Mouse (Mus musculus): ENCODE data around the gene Adarb1. TPM values are rescaled to one million over a fixed set of nuclear protein-coding genes. Genes with fewer than 3 reads are reported as not detected.

Adarb1 gene
- polyA plus RNA-seq, 1 experiment = 10.9 TPM

DNA sequence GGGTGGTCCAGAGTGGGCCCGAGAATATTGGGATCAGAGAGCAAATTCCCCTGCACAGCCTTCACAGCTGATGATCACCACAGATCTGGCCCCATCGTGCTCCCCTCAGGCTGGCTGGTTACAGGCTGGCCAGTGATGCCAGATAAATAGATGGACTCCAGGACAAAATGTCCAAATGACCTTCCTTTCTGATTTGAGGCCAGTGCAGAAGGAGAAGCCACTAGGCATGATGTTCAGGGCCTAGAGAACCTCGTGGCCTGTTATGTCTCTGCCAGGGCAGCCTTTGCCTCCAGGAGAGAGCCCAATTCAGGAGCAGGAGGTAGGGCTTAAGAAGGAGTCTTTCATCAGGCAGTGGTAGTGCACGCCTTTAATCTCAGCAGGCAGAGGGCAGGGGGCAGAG is 17.3 kb upstream of the Adarb1 start:
- Histone ChIP-seq H3K4me3 (ENCODE audit: control insufficient read depth, low read depth, low read length) (no peak overlapping the region), H3K27ac (ENCODE audit: control insufficient read depth, insufficient read depth, low read depth, low read length) (no peak overlapping the region), H3K36me3 (ENCODE audit: control insufficient read depth, insufficient read depth, low read length) (no peaks in the 10 kb centered on the region), H3K4me1 (ENCODE audit: control insufficient read depth, insufficient read depth, low read length) (peaks cover 3% of the 10 kb centered on the region), H3K27me3 (ENCODE audit: control insufficient read depth, insufficient read depth, low read length) (no peaks in the 10 kb centered on the region)
- TF ChIP-seq POLR2A (IDR thresholded peaks at IDR 0.05; ENCODE audit: control insufficient read depth, low read depth, low read length) (no peak), CTCF (IDR thresholded peaks at IDR 0.05; ENCODE audit: control insufficient read depth, insufficient read depth, insufficient replicate concordance, low read depth, low read length) (no peak)

DNA sequence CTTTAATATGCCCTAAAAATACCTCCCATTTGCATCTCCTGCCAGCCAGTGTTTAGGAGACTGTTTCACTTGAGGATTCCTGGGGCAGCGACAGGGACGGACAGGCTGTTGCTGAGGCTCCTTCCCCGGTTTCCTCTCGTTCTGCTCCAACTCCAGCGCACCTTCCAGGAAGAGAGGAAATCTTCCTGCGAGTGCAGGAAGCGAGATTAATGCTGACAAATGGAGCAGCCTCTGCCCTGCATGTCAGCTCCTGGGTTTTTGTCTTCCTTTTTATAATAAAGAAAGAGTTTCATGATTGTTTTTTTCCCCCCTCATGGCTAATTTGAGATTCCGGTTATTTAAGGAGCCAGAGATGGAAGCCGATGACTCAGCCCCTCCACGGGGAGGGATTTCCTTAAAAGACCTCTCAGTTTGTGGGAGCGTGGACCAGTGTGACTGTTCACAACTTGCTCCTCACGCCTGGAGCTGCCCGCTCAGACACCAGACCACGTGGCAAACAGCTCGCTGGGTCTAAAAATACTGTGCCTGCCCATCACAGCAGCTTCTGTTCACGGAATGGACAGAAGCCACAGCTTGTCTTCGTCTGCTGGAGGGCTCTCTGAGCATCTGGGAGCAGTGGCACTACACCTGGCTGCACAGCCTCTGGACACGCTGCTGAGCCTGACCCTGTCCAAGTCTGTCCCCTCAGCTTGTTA is 16.5 kb upstream of the Adarb1 start:
- no peak overlapping the region for H3K4me3 ChIP-seq (ENCODE audit: control insufficient read depth, low read depth, low read length)
- no peak overlapping the region for H3K27ac ChIP-seq (ENCODE audit: control insufficient read depth, insufficient read depth, low read depth, low read length)
- TF ChIP-seq POLR2A (IDR thresholded peaks at IDR 0.05; ENCODE audit: control insufficient read depth, low read depth, low read length) = no peak
- TF ChIP-seq CTCF (IDR thresholded peaks at IDR 0.05; ENCODE audit: control insufficient read depth, insufficient read depth, insufficient replicate concordance, low read depth, low read length) = no peak
- peaks cover 3% of the 10 kb centered on the region for H3K4me1 ChIP-seq (ENCODE audit: control insufficient read depth, insufficient read depth, low read length)
- H3K36me3 ChIP-seq (ENCODE audit: control insufficient read depth, insufficient read depth, low read length) = no peaks in the 10 kb centered on the region
- no peaks in the 10 kb centered on the region for H3K27me3 ChIP-seq (ENCODE audit: control insufficient read depth, insufficient read depth, low read length)

DNA sequence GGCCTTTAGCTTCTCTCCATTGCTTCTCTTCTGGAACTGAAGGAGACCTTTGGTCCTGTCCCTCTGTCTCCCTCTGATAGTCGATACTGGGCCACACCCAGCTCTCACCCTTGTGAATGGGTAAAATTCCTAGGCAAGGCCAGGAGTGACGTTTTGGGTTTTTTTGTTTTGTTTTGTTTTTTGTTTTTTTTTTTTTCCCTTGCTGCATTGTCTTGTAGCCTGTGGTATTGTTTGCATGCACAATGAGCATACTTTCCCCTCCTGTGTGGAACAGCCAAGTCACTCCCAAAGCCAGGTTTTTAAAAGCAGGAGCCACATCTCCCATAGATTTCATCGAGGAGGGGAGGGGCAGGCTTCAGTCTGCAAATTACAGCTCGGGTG is 16.0 kb upstream of the Adarb1 start:
- TF ChIP-seq CTCF (IDR thresholded peaks at IDR 0.05; ENCODE audit: control insufficient read depth, insufficient read depth, insufficient replicate concordance, low read depth, low read length) (no peak), POLR2A (IDR thresholded peaks at IDR 0.05; ENCODE audit: control insufficient read depth, low read depth, low read length) (no peak)
- no peak overlapping the region for H3K4me3 ChIP-seq (ENCODE audit: control insufficient read depth, low read depth, low read length)
- H3K36me3 ChIP-seq (ENCODE audit: control insufficient read depth, insufficient read depth, low read length) = no peaks in the 10 kb centered on the region
- H3K27ac ChIP-seq (ENCODE audit: control insufficient read depth, insufficient read depth, low read depth, low read length) = no peak overlapping the region
- H3K4me1 ChIP-seq (ENCODE audit: control insufficient read depth, insufficient read depth, low read length) = peaks cover 3% of the 10 kb centered on the region
- no peaks in the 10 kb centered on the region for H3K27me3 ChIP-seq (ENCODE audit: control insufficient read depth, insufficient read depth, low read length)

DNA sequence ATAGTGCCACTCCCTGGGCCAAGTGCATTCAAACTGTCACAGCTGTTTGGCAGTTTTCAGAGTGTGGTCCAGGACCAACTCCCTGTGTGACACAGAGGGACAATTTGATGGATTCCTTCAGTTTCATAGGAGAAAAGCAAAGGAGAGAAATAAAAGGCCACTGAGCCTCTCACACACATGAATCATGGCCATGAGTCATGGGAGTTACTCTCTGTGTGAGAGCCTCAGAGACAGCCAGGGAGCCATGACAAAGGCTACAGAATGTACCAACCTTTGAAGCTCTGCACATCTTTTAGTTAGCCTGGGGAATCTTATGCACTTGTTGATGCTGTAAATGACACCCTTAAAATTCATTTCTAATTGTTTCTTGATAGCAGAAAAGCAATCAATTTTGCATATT is 12.7 kb upstream of the Adarb1 start:
- H3K4me3 ChIP-seq (ENCODE audit: control insufficient read depth, low read depth, low read length) = no peak overlapping the region

DNA sequence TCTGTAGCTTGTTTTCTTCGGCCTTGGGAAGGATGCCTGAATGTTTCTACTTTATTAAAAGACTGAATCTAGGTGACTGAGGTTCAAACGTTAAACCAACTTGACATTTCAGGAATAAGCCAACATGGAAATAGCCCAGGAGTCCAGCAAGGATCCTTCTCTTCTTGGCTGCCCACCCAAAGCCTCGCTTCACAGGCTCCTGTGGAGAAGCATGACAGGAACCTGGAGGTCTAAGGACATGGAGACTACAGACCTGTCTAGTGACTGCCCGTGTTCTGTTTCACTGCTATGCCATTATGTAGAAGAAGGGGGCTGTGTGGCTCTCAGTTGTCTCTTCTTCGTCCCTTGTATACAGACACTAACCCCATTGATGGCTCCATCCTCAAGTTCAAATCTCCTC is 11.9 kb upstream of the Adarb1 start:
- Histone ChIP-seq H3K4me3 (ENCODE audit: control insufficient read depth, low read depth, low read length) (no peak overlapping the region), H3K27ac (ENCODE audit: control insufficient read depth, insufficient read depth, low read depth, low read length) (no peak overlapping the region), H3K4me1 (ENCODE audit: control insufficient read depth, insufficient read depth, low read length) (peaks cover 3% of the 10 kb centered on the region; the same call in 1 of the 2 replicates), H3K27me3 (ENCODE audit: control insufficient read depth, insufficient read depth, low read length) (no peaks in the 10 kb centered on the region), H3K36me3 (ENCODE audit: control insufficient read depth, insufficient read depth, low read length) (no peaks in the 10 kb centered on the region)
- TF ChIP-seq POLR2A (IDR thresholded peaks at IDR 0.05; ENCODE audit: control insufficient read depth, low read depth, low read length) (no peak), CTCF (IDR thresholded peaks at IDR 0.05; ENCODE audit: control insufficient read depth, insufficient read depth, insufficient replicate concordance, low read depth, low read length) (no peak)

More for the DNA sequence above, 12.7 kb upstream of the Adarb1 start:
- Histone ChIP-seq H3K27me3 (ENCODE audit: control insufficient read depth, insufficient read depth, low read length) (no peaks in the 10 kb centered on the region), H3K27ac (ENCODE audit: control insufficient read depth, insufficient read depth, low read depth, low read length) (no peak overlapping the region), H3K36me3 (ENCODE audit: control insufficient read depth, insufficient read depth, low read length) (no peaks in the 10 kb centered on the region), H3K4me1 (ENCODE audit: control insufficient read depth, insufficient read depth, low read length) (peaks cover 3% of the 10 kb centered on the region)
- TF ChIP-seq POLR2A (IDR thresholded peaks at IDR 0.05; ENCODE audit: control insufficient read depth, low read depth, low read length) = no peak
- no peak for TF ChIP-seq CTCF (IDR thresholded peaks at IDR 0.05; ENCODE audit: control insufficient read depth, insufficient read depth, insufficient replicate concordance, low read depth, low read length)

DNA sequence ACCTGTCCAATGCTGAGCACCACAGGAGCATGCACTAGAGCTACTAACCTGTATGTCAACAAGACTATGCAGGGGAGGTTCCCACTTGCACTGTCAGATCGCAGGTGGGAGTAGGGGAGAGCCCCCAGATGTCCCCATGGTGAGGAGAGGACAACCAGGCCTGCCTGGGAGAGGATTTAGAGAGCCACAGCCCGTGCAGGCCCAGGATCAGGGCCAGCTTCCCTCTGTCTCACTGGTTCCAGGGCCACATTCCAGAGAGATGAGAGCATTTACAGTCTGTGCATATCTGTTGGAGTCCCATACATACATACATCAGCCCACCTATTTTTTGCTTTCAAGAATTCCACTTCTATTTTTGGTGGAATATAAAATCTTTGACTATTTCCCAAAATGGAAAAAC is 9.5 kb upstream of the Adarb1 start:
- H3K36me3 ChIP-seq (ENCODE audit: control insufficient read depth, insufficient read depth, low read length) = no peaks in the 10 kb centered on the region
- no peaks in the 10 kb centered on the region for H3K27me3 ChIP-seq (ENCODE audit: control insufficient read depth, insufficient read depth, low read length)
- TF ChIP-seq POLR2A (IDR thresholded peaks at IDR 0.05; ENCODE audit: control insufficient read depth, low read depth, low read length) = no peak
- TF ChIP-seq CTCF (IDR thresholded peaks at IDR 0.05; ENCODE audit: control insufficient read depth, insufficient read depth, insufficient replicate concordance, low read depth, low read length) = no peak
- H3K4me1 ChIP-seq (ENCODE audit: control insufficient read depth, insufficient read depth, low read length) = peaks cover under 1% of the 10 kb centered on the region; the same call in 1 of the 2 replicates
- H3K4me3 ChIP-seq (ENCODE audit: control insufficient read depth, low read depth, low read length) = no peak overlapping the region
- H3K27ac ChIP-seq (ENCODE audit: control insufficient read depth, insufficient read depth, low read depth, low read length) = no peak overlapping the region

DNA sequence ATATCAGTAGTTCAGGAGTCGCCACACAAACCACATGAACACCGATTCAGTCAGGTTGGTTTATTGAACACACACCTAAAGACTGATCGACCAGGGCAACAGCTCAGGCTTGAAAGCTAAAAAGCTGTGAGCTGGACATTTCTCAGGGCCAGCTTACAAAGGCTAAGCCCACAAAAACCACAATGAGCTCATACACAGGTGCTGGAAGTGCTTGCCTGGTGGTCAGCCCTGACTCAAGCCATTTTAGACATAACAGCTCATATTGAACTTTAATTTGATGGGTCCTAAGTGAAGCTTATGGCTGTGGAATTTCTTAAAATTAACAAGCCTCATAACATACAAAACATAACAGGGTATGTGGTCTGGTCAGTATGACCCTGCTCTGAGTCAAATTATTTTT is 2.1 kb upstream of the Adarb1 start:
- Histone ChIP-seq H3K27me3 (ENCODE audit: control insufficient read depth, insufficient read depth, low read length) (no peaks in the 10 kb centered on the region), H3K4me3 (ENCODE audit: control insufficient read depth, low read depth, low read length) (peak overlapping the region; percentile 36; the same call in 1 of the 2 replicates), H3K36me3 (ENCODE audit: control insufficient read depth, insufficient read depth, low read length) (no peaks in the 10 kb centered on the region), H3K4me1 (ENCODE audit: control insufficient read depth, insufficient read depth, low read length) (peaks cover 12% of the 10 kb centered on the region), H3K27ac (ENCODE audit: control insufficient read depth, insufficient read depth, low read depth, low read length) (no peak overlapping the region)
- TF ChIP-seq POLR2A (IDR thresholded peaks at IDR 0.05; ENCODE audit: control insufficient read depth, low read depth, low read length) (no peak), CTCF (IDR thresholded peaks at IDR 0.05; ENCODE audit: control insufficient read depth, insufficient read depth, insufficient replicate concordance, low read depth, low read length) (no peak)

Data from testis, adult 2 months (tissue).